Mouse (Mus musculus): ENCODE results near the gene Trpm7.

Trpm7 gene

GRCm38 (mm10) chr2:126816644-126817347 is 59.2 kb downstream of the Trpm7 start:
- DNase-seq, result no peak

GRCm38 (mm10) chr2:126815822-126816221 is 60.2 kb downstream of the Trpm7 start:
- DNase-seq, result no peak

GRCm38 (mm10) chr2:126801980-126802379 is 74.0 kb downstream of the Trpm7 start:
- no peak for DNase-seq

- DNase-seq, result no peak
Observed at GRCm38 (mm10) chr2:126798455-126798854, 77.6 kb downstream of the Trpm7 start.

- no peak for DNase-seq
Observed at GRCm38 (mm10) chr2:126795708-126796107, 80.3 kb downstream of the Trpm7 start.

- no peak for DNase-seq
Observed at GRCm38 (mm10) chr2:126792611-126793010, 83.4 kb downstream of the Trpm7 start.

- DNase-seq, result no peak
Observed at GRCm38 (mm10) chr2:126787721-126788342, 88.2 kb downstream of the Trpm7 start.

GRCm38 (mm10) chr2:126783370-126783769 is 92.7 kb downstream of the Trpm7 start, which contains the start of gene Usp50:
Gene Usp50, minus strand, starts transcription at chr2:126783470.
- no peak for DNase-seq

GRCm38 (mm10) chr2:126782433-126782832 is 93.6 kb downstream of the Trpm7 start:
- DNase-seq, result peak; percentile 69 to 70

GRCm38 (mm10) chr2:126781478-126781877 is 94.6 kb downstream of the Trpm7 start:
- no peak for DNase-seq

- DNase-seq, result no peak
Observed at GRCm38 (mm10) chr2:126780286-126780685, 95.7 kb downstream of the Trpm7 start.

- DNase-seq, result no peak
Observed at GRCm38 (mm10) chr2:126778806-126779205, 97.2 kb downstream of the Trpm7 start.

- DNase-seq, result no peak
Observed at GRCm38 (mm10) chr2:126776416-126776815, 99.6 kb downstream of the Trpm7 start.

GRCm38 (mm10) chr2:126775951-126776350 is 100.1 kb downstream of the Trpm7 start:
- DNase-seq, result no peak

GRCm38 (mm10) chr2:126772217-126772616 is 103.8 kb downstream of the Trpm7 start:
- DNase-seq, result no peak

GRCm38 (mm10) chr2:126769431-126770181 is 106.4 kb downstream of the Trpm7 start:
- no peak for DNase-seq

- DNase-seq, result no peak
Observed at GRCm38 (mm10) chr2:126768194-126768593, 107.8 kb downstream of the Trpm7 start.

- no peak for DNase-seq
Observed at GRCm38 (mm10) chr2:126767599-126767998, 108.4 kb downstream of the Trpm7 start.

GRCm38 (mm10) chr2:126765867-126766582 is 110.0 kb downstream of the Trpm7 start:
- DNase-seq, result no peak

GRCm38 (mm10) chr2:126759351-126759750 is 116.7 kb downstream of the Trpm7 start:
- DNase-seq, result no peak

- peak in 1 of 2 experiments; percentile 46 for DNase-seq
Observed at GRCm38 (mm10) chr2:126755664-126756063, 120.4 kb downstream of the Trpm7 start.

GRCm38 (mm10) chr2:126743389-126743788 is 132.6 kb downstream of the Trpm7 start:
- DNase-seq, result no peak
